Mouse (Mus musculus) adrenal gland, postnatal 25 days (tissue): ENCODE results near the gene Trappc6a. TPM values are rescaled to one million over a fixed set of nuclear protein-coding genes. Genes with fewer than 3 reads are reported as not detected.
"Not testable (repeated sequence)": the region's sequence is repeated elsewhere in the genome, so short reads cannot be mapped to it uniquely, and the experiment has no call there.

Experiments
- DNase-seq: peaks from one replicate; pipeline ENCODE4 v3.0.0; 2021; ENCODE audit warnings: mixed read lengths
- total RNA-seq: library from RNA; stranded (reverse); gene quantifications from 2 replicates; pipeline ENCODE4 v1.2.3, GENCODE M21; 2021

The Trappc6a gene
- total RNA-seq, 1 experiment from 2014 or later: 92.1 TPM

GRCm38 (mm10) chr7:19489525-19489924 is 18.7 kb upstream of the Trappc6a start:
- no peak for DNase-seq

DNA sequence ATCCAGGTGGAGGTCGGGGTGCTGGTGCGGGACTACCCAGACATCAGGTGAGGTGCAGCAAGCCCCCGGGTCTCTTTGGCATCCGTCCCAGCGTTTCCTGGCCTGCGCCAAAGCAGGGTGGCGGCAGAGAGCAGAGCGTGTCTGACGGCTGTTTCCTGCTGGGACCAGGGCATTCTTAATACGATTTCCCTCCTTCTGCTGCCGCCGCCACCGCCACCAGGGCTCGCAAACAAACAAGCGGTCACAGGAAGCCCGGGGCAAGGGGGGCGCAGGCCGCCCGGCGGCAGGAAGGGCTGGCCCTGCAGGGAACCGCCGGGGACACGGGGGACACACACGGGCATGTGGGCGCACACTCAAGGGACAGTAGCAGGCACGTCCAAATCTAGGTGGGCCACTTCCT is 16.5 kb upstream of the Trappc6a start:
- peak; percentile 65 for DNase-seq

- DNase-seq: peak; percentile 32
Measured at GRCm38 (mm10) chr7:19494751-19495474, 13.3 kb upstream of the Trappc6a start.

GRCm38 (mm10) chr7:19495521-19496213 is 12.5 kb upstream of the Trappc6a start:
- DNase-seq: peak; percentile 81

GRCm38 (mm10) chr7:19496214-19496555 is 12.0 kb upstream of the Trappc6a start:
- no peak for DNase-seq

- peak; percentile 42 for DNase-seq
Measured at GRCm38 (mm10) chr7:19498326-19498725, 9.9 kb upstream of the Trappc6a start.

- DNase-seq: no peak
Measured at GRCm38 (mm10) chr7:19500420-19501363, 7.5 kb upstream of the Trappc6a start.

DNA sequence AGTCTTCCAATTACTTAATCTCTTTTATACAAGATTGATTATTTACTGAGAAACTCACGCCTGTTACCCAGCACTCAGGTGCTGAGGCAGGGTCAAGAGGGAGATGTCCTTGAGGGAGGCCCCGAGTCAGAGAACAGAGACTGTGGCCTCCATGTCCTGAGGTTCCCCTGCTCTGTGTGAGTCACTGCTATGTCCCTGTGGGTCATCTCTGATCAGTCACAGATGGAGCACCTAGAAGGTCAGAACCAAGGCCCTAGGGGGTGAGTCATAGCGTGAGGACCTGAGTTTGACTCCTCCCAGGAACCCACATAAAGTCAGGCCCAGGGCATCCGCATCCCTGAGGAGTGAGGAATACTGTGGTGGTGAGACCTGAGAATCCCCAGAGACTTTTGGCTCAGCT is 6.5 kb upstream of the Trappc6a start:
- DNase-seq: peak; percentile 59

DNA sequence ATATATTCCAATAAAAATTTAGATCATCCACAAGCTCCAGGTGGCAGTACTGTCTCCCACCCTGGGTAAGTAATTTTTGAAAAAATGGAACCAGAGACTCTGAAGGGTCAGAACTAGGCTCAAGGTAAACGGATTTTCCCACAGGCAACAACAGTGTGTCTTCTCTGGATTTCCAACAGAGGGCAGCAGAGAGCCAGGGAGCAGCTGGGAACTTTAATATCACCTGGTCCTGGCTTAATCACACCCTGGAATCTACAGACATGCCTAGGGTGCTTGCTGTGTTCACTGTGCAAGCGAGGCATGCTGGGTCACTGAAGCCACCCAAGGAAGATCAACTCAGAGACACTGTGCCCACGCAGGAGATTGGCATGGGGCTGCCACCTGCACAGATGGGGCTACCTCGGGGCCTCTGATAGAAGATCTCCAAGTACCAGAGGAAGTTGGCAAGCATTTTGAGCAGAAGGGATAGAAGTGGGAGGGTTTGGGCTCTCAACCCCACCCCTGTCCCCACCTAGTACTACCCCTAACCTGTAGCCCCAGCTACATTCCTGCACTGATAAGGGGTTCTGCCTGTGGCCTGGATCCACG is 4.6 kb upstream of the Trappc6a start:
- DNase-seq: peak; percentile 44

GRCm38 (mm10) chr7:19506326-19506725 is 1.9 kb upstream of the Trappc6a start:
- no peak for DNase-seq

DNA sequence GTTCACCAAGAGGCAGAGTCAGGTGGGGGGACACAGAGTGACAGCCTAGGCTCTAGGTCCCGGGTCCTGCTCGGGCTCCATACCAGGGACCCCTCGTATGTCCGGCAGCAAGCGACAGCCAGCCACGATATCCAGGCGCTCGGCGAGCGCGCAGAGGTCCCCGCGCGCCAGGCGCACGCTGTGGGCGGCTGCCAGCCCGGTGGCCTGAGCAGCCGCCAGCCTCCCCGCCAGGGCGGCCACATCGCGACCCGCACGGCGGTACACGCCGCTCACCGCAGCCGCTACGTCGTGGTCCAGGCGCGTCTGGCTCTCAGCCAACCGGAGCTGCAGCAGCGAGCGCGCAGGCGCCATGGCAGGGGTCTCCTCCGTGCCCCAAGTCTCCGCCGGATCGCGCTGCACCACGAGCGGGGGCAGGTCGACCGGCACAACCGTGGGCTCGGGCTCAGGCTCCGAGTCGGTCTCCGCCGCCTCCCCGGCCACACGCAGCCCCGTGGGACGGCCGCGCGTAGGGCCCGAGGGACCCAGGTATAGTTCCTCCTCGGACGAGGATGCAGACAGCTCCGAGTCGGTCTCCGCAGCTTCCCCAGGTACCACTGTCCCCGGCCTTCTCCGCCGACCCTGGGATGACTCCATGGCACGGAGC is 1.1 kb upstream of the Trappc6a start:
- peak; percentile 75 for DNase-seq

- no peak for DNase-seq
Measured at GRCm38 (mm10) chr7:19507612-19507981, 598 bp upstream of the Trappc6a start.

DNA sequence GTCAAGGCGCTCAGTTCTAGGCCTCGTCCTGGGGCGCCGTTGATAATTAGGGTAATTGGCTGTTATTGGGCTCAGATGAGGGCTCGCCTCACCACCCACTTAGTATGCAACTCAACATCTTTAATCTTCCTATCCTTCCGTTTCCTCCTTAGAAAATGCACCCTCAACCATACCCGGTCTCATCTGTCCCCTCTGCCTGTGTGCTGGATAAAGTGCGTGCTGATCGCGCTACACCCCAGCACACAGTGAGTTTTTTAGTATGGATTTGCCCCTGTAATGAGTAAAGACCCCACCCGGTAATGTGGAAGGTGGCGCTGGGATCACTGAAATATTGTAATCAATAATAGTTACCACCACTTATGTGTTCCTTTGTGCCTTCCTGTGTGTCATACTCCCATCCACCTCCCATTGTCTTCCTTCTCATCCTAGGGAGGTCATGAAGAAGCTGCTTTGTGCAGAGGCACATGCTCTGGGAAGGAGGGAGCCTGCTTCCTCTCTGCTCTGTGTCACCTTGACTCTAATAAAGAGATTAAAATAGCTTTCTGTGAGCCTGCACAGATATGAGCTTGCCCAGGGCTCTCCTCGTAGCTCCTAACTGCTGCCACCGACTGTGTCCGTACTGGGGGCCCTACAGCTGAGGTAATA is 851 bp downstream of the Trappc6a start:
- DNase-seq: no peak

GRCm38 (mm10) chr7:19509786-19510185 is 1.6 kb downstream of the Trappc6a start:
- no peak for DNase-seq

GRCm38 (mm10) chr7:19511934-19512333 is 3.7 kb downstream of the Trappc6a start:
- DNase-seq: not testable (repeated sequence)

GRCm38 (mm10) chr7:19512353-19512752 is 4.2 kb downstream of the Trappc6a start:
- DNase-seq: no peak

GRCm38 (mm10) chr7:19517652-19518365 is 9.6 kb downstream of the Trappc6a start, which contains the start of gene Nkpd1:
Gene Nkpd1 (plus strand): TSS chr7:19517838.
- DNase-seq: peak; percentile 53

GRCm38 (mm10) chr7:19520032-19520431 is 11.8 kb downstream of the Trappc6a start:
- DNase-seq: no peak

DNA sequence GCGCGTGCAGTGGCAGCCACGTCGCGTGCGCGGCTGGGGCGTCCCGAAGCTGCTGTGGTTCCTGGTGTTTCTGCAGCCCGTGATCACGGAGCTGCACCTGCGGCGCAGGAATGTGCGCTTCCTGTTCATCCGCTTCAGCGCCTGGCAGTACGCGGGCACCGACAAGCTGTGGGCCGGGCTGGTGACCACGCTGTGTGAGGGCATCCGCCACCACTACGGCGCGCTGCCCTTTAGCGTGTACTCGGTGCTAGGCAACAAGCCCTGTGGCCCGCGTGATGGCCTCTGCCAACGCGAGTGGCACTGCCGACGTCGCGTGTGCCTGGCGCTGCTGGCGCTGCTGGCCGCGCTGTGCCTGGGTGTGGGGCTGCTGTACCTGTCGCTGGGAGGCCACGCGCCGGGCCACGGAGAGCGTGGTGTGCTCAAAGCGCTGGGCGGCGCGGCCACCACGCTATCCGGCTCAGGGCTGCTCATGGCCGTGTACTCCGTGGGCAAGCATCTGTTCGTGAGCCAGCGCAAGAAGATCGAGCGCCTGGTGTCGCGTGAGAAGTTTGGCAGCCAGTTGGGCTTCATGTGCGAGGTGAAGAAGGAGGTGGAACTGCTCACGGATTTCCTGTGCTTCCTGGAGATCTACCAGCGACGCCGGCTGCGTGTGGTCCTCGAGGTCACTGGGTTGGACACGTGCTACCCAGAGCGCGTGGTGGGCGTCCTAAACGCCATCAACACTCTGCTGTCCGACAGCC is 15.0 kb downstream of the Trappc6a start:
- no peak for DNase-seq
